In the genomic region with DNA sequence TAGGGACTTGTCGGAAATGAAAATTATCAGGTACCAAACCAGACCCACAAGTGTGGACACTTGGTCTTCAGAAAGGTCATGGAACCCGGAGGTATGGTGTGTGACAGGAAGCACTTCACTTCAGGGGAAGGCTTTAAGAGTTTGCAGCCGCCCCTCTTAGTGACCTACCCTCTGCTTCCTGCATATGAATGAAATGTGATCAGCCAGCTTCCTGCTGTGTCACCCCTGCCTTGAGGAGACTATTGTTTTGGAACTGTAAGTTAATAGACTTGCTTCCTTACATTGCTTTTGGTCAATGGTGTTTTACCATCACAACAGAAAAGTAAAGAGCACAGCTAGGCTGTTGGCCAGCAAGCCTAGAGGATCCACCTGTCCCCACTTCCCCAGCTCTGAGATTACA, we compare ENCODE assay signal across 23 mouse cellular contexts.
"Had no signal": no experiment of that assay in that cellular context is flagged by ENCODE, and none has a peak within 500 bp of the region (broad histone marks: within the 10 kb centered on the region; RNA-seq: fewer than 3 reads in every experiment).

No protein-coding gene starts in this region.

- H3K36me3 ChIP-seq: heart, embryonic 10.5 days; heart, embryonic 12.5 days; hindbrain, embryonic 10.5 days; hindbrain, embryonic 12.5 days; intestine, embryonic 15.5 days; limb, embryonic 13.5 days; limb, embryonic 15.5 days; liver, embryonic 12.5 days had no signal

- H3K9me3 ChIP-seq: heart, embryonic 10.5 days; heart, embryonic 12.5 days; hindbrain, embryonic 10.5 days; hindbrain, embryonic 12.5 days; intestine, embryonic 15.5 days; limb, embryonic 13.5 days; limb, embryonic 15.5 days had no signal

- H3K9ac ChIP-seq: heart, embryonic 12.5 days; hindbrain, embryonic 12.5 days; hindbrain, embryonic 14.5 days; intestine, embryonic 15.5 days; limb, embryonic 13.5 days; limb, embryonic 15.5 days; liver, embryonic 12.5 days; liver, embryonic 14.5 days had no signal

- H3K27ac ChIP-seq: gastrocnemius, adult 2 months; heart, embryonic 10.5 days; hindbrain, embryonic 10.5 days; hindbrain, embryonic 12.5 days; hindbrain, embryonic 14.5 days; intestine, embryonic 15.5 days; limb, embryonic 13.5 days; limb, embryonic 15.5 days; liver, embryonic 12.5 days; liver, embryonic 14.5 days had no signal

- DNase-seq: gastrocnemius, adult 2 months; gastrocnemius, postnatal 10 days; gastrocnemius, postnatal 25 days; heart, adult 18-20 months; heart, postnatal 10 days; heart, postnatal 4 days; kidney, adult 18-20 months; kidney, adult 8-10 months; kidney, postnatal 10 days; kidney, postnatal 25 days; kidney, postnatal 4 days; layer of hippocampus, adult 9-11 months; layer of hippocampus, postnatal 36 days had no signal

- H3K4me1 ChIP-seq: heart, embryonic 10.5 days; heart, embryonic 12.5 days; hindbrain, embryonic 10.5 days; hindbrain, embryonic 12.5 days; intestine, embryonic 15.5 days; limb, embryonic 13.5 days; limb, embryonic 15.5 days; liver, embryonic 12.5 days had no signal

- H3K27me3 ChIP-seq: heart, embryonic 12.5 days; hindbrain, embryonic 12.5 days; intestine, embryonic 15.5 days; limb, embryonic 13.5 days; limb, embryonic 15.5 days; liver, embryonic 12.5 days had no signal

- H3K4me3 ChIP-seq: gastrocnemius, adult 2 months; heart, embryonic 10.5 days; heart, embryonic 12.5 days; hindbrain, embryonic 10.5 days; hindbrain, embryonic 12.5 days; intestine, embryonic 15.5 days; limb, embryonic 13.5 days; limb, embryonic 15.5 days; liver, embryonic 12.5 days had no signal
